Mouse (Mus musculus) small intestine, adult 2 months (tissue): ENCODE results near the gene Atp8b2. TPM values are rescaled to one million over a fixed set of nuclear protein-coding genes. Genes with fewer than 3 reads are reported as not detected.

Experiments
- H3K27ac ChIP-seq: fragments of 200-500 bp; 2 replicates; pipeline ENCODE4 v1.5.1; 2012; ENCODE audit warnings: low read depth, low read length, control low read depth, inconsistent platforms; ENCODE audit not compliant: insufficient read depth
- H3K27me3 ChIP-seq: fragments of 200-500 bp; 2 replicates; pipeline ENCODE4 v1.6.1; 2012; ENCODE audit warnings: mild to moderate bottlenecking, moderate library complexity, low read length, inconsistent platforms; ENCODE audit not compliant: control insufficient read depth, insufficient read depth
- H3K36me3 ChIP-seq: fragments of 200-500 bp; 2 replicates; pipeline ENCODE4 v1.6.1; 2012; ENCODE audit warnings: mild to moderate bottlenecking, low read length, control low read depth, inconsistent platforms; ENCODE audit not compliant: control insufficient read depth, insufficient read depth
- H3K4me1 ChIP-seq: fragments of 200-500 bp; 2 replicates; pipeline ENCODE4 v1.6.1; 2012; ENCODE audit warnings: low read length, inconsistent platforms, mixed read lengths; ENCODE audit not compliant: control insufficient read depth, insufficient read depth, insufficient read length
- H3K4me3 ChIP-seq: fragments of 200-500 bp; 2 replicates; pipeline ENCODE4 v1.5.1; 2012; ENCODE audit warnings: low read depth, mild to moderate bottlenecking, control low read depth, inconsistent platforms, low read length, moderate library complexity
- CTCF ChIP-seq: fragments of 200-500 bp; IDR thresholded peaks from 2 replicates; pipeline ENCODE4 v1.5.1; 2012; ENCODE audit warnings: low read depth, mild to moderate bottlenecking, control low read depth, inconsistent platforms, low read length, moderate library complexity, mixed read lengths; ENCODE audit not compliant: insufficient replicate concordance, insufficient read length; ENCODE audit errors: extremely low read depth
- POLR2A ChIP-seq: fragments of 200-500 bp; IDR thresholded peaks from 2 replicates; pipeline ENCODE4 v1.6.1; 2012; ENCODE audit warnings: low read depth, mild to moderate bottlenecking, control low read depth, inconsistent platforms, low read length, moderate library complexity
- WGBS: fragments of 180-500 bp; shearing (Covaris S2); methylation state at CpG from one replicate; pipeline ENCODE4 v1.1.7; 2018; 5-methylcytosine and 5-hydroxymethylcytosine counted together
- polyA plus RNA-seq: library from polyadenylated mRNA; depleted of rRNA; stranded (reverse); fragments of >200 nt; gene quantifications from 2 replicates; pipeline ENCODE4 v1.2.3, GENCODE M21; 2012; rRNA removed

The Atp8b2 gene
- polyA plus RNA-seq: 8.3 and 13.5 TPM in 2 replicates

DNA sequence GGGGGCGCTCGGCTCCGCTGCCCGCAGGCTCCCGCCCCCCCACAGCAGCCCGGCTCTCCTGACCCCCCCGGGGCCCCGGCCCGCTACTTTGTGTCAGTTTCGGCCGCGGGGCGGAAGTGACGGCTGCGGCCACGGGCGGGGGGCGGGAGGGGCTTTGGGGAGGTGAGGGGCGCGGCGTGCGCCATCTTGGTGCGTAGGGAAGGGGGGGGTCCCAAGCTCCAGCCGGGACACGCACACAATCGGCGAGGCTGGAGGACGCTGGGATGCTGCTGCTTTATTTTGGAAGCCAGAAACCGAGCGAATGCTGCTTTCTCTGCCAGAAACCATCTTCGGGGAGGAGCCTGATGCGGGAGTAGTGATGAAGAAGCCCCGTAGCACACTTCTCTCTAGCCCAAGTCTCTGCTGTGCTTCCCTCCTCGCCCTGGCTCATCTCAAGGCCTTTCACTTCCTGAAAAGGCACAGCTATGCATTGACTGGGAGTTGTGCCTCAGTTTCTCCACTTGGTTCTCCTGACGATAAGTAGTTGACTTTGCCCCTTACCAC lies at the start of gene Atp8b2:
Gene Atp8b2, minus strand, starts transcription at position 288 of the 543 bp plus-strand sequence.
- 2% methylated on average over 34 of the region's 35 CpGs for WGBS
- no peak for TF ChIP-seq POLR2A
- TF ChIP-seq CTCF: no peak
- H3K4me3 ChIP-seq: peak within 1 kb of the TSS; percentile 84
- H3K4me1 ChIP-seq: no peaks in the 10 kb centered on the region; the same call in 1 of the 2 replicates
- H3K27ac ChIP-seq: peak within 1 kb of the TSS; percentile 74
- H3K36me3 ChIP-seq: no peaks in the 10 kb centered on the region
- H3K27me3 ChIP-seq: peaks cover 19% of the 10 kb centered on the region

- TF ChIP-seq CTCF (no peak), POLR2A (no peak)
- no peak overlapping the region for H3K27ac ChIP-seq
- no peaks in the 10 kb centered on the region for H3K27me3 ChIP-seq
- H3K36me3 ChIP-seq: peaks cover 69% of the 10 kb centered on the region
- 78% methylated on average over 2 of the region's 2 CpGs for WGBS
- H3K4me3 ChIP-seq: no peak overlapping the region
- no peaks in the 10 kb centered on the region for H3K4me1 ChIP-seq
Observed at GRCm38 (mm10) chr3:90010291-90010690, 47.0 kb upstream of the Atp8b2 start.

DNA sequence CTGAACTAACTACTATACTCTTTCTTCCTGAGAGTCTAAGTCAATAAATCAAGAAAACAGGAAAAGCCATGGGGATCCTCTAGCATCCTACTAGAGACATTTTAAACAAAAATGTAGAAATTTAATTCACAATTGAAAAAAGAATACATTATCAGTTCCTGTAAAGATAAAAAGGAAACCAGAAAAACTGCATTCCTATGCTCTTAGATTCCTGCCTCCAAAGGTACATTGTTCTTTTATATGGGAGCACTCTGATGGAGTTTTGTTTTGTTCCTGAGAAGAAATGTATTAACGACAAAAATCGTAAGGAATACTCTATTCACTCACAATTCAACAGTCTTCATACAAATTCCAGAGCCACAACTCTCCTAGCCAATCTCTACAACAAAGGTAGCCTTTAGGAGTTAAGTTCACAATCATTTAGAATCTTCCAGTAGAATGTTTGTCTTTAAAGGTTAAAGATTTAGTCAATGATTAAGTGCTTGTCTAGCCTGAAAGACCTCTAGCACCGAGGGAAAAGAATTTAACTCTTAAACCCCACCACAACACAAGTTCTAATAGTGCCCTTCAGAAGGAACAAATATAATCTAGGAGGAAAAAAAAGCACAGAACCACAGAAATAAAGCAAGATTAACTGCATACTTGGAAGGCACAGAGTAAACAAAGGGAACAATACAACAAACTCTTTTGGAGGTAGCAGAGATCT lies 40.9 kb upstream of the Atp8b2 start:
- no peak overlapping the region for H3K27ac ChIP-seq
- 29% methylated on average over 3 of the region's 3 CpGs for WGBS

DNA sequence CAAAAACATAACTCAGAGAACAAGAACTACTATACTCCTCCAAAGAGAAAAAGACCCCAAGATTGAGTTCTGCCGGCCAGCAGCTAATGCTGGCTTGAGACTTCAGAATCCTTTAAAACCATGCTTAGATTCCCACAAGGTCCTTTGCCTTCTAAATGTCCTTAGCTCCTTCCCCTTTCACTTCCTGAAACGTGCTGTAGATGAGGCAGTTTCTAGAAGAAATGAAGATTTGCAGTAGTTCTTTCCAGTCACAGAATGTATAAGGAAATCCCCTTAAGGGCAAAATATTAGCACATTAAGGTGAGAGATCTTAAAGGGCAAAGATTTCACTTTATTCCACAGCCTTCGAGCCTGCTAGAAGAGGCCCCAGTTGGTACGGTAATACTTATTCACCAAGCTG lies 36.5 kb upstream of the Atp8b2 start:
- H3K4me3 ChIP-seq: no peak overlapping the region
- H3K4me1 ChIP-seq: peaks cover 5% of the 10 kb centered on the region; the same call in 1 of the 2 replicates
- peaks cover 22% of the 10 kb centered on the region for H3K36me3 ChIP-seq
- 72% methylated on average over 4 of the region's 4 CpGs for WGBS
- no peak overlapping the region for H3K27ac ChIP-seq
- no peaks in the 10 kb centered on the region for H3K27me3 ChIP-seq
- TF ChIP-seq POLR2A (no peak), CTCF (no peak)

More for the DNA sequence above, 40.9 kb upstream of the Atp8b2 start:
- TF ChIP-seq POLR2A (no peak), CTCF (no peak)
- Histone ChIP-seq H3K4me1 (peaks cover 4% of the 10 kb centered on the region; the same call in 1 of the 2 replicates), H3K36me3 (peaks cover 48% of the 10 kb centered on the region), H3K27me3 (no peaks in the 10 kb centered on the region), H3K4me3 (no peak overlapping the region)

DNA sequence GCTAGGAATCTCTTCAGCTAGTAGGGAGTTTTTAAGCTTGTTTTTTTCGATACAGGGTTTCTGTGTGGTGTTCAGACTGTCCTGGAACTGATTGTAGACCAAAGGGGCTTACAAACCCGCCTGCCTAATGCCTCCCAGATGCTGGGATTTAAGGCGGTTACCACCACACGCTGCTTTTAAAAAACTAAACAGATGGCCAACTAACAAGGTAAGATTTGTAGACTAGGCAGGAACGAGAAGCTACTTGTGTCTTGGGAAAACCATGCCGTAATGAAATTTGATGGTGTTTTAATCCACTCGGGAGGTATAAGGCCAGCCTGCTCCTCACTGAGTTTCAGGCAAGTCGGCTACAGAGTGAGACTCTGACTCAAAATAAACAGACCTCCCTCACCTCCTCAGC lies 35.8 kb upstream of the Atp8b2 start:
- Histone ChIP-seq H3K4me3 (peak overlapping the region; percentile 77), H3K27me3 (no peaks in the 10 kb centered on the region), H3K27ac (peak overlapping the region; percentile 66), H3K4me1 (peaks cover 5% of the 10 kb centered on the region; the same call in 1 of the 2 replicates), H3K36me3 (peaks cover 24% of the 10 kb centered on the region)
- TF ChIP-seq CTCF (no peak), POLR2A (no peak)
- WGBS: 12% methylated on average over 8 of the region's 8 CpGs

GRCm38 (mm10) chr3:89998612-89999054 lies 35.3 kb upstream of the Atp8b2 start, which contains the start of gene Hax1:
TSS of gene Hax1 (minus strand) at chr3:89998780.
- peak within 1 kb of the TSS; percentile 77 for H3K4me3 ChIP-seq
- H3K27me3 ChIP-seq: no peaks in the 10 kb centered on the region
- peaks cover 5% of the 10 kb centered on the region; the same call in 1 of the 2 replicates for H3K4me1 ChIP-seq
- TF ChIP-seq POLR2A (peak; percentile 79), CTCF (no peak)
- WGBS: 0% methylated on average over 26 of the region's 26 CpGs
- peaks cover 26% of the 10 kb centered on the region for H3K36me3 ChIP-seq
- H3K27ac ChIP-seq: peak within 1 kb of the TSS; percentile 66

DNA sequence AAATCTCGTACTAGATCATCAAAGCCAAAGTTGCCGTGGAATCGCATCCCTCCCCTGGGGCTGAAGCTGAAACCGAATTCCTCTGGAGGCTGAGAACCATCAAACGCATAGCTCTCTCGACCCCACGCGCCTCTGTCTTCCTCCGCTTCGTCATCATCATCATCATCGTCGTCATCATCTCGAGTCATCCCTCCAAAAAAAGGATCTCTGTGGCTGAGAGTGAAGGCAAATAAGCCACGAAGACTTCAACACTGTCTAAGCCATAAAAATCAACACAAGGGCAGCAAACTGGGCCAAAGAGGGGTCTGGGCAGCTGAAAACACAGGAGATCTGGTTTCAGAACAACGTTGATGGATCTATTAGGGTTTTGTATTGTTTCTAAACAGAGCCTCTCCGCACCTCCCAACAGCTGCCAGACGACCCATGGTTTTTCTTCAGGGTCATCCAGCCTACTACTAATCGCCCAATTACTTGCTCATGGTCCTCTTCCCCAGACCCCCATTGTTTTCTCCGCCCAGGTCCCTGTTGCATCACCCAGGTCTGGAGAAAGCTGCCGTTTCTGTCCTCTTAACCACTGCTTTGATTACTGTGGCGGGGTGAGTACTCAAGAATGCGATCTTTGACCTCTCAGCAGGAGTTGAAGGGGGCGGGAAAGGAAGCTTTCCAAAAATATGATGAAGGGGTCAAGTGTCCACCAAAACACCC lies 34.6 kb upstream of the Atp8b2 start:
- Histone ChIP-seq H3K4me1 (peaks cover 5% of the 10 kb centered on the region; the same call in 1 of the 2 replicates), H3K36me3 (peaks cover 26% of the 10 kb centered on the region), H3K27ac (peak overlapping the region; percentile 43; the same call in 1 of the 2 replicates), H3K4me3 (peak overlapping the region; percentile 77), H3K27me3 (no peaks in the 10 kb centered on the region)
- TF ChIP-seq CTCF: no peak
- TF ChIP-seq POLR2A: no peak
- WGBS: 6% methylated on average over 23 of the region's 23 CpGs
